Mouse (Mus musculus) adrenal gland, postnatal 36 days (tissue): Measurements from ENCODE around the gene Ptpn6. TPM values are rescaled to one million over a fixed set of nuclear protein-coding genes. Genes with fewer than 3 reads are reported as not detected.

Experiments
- microRNA-seq: library from miRNA; unstranded; fragments of <30 nt; microRNA quantifications from one replicate; pipeline ENCODE4 v1.2.0, GENCODE M21; 2021
- total RNA-seq, 2 experiments: library from RNA; stranded (reverse); gene quantifications; 2 replicates each; pipeline ENCODE4 v1.2.3; 2021

Gene Ptpn6
- total RNA-seq, 2 experiments from 2014 or later: 5.5 to 9.6 TPM

Small RNA genes within 50 kb of the gene (microRNA-seq; reads per million reads assigned to microRNA genes)
- 3.7 reads per million, percentile 10 among the genes with 10 or more reads in this experiment for gene Mir141
- 35.1 reads per million, percentile 40 among the genes with 10 or more reads in this experiment for gene Mir200c

Other genes with a start within 250 kb of the Ptpn6 start
- gene C1rl, start 245.6 kb downstream of the Ptpn6 start, total RNA-seq: 10 to 100 TPM; 11.8 to 15.5 TPM
- gene C1ra, start 226.3 kb downstream of the Ptpn6 start, total RNA-seq: 10 to 100 TPM; 38.7 to 52.4 TPM
- gene C1s1, start 196.4 kb downstream of the Ptpn6 start, total RNA-seq: 10 to 100 TPM; 46.2 to 61.5 TPM
- 1 to 10 TPM; 5.8 to 7.8 TPM for gene C1rb, start 168.4 kb downstream of the Ptpn6 start, total RNA-seq
- gene C1s2, start 102.6 kb downstream of the Ptpn6 start, total RNA-seq: 1 to 10 TPM; 2.4 to 2.6 TPM
- gene Lpcat3, start 75.7 kb downstream of the Ptpn6 start, total RNA-seq: 100 to 1,000 TPM in 1 of 2 experiments, 10 to 100 TPM in 1; 77.0 to 113 TPM
- 10 to 100 TPM; 87.2 to 88.2 TPM for gene Emg1, start 26.5 kb downstream of the Ptpn6 start, total RNA-seq
- gene Phb2, start 26.4 kb downstream of the Ptpn6 start, total RNA-seq: 100 to 1,000 TPM; 308 to 325 TPM
- 100 to 1,000 TPM; 331 to 397 TPM for gene Grcc10, start 2.7 kb upstream of the Ptpn6 start, total RNA-seq
- under 1 TPM in 1 of 2 experiments, not detected in 1; 0.56 TPM for gene Gm45234, start 17.3 kb upstream of the Ptpn6 start, total RNA-seq
- 10 to 100 TPM; 77.4 to 78.1 TPM for gene Atn1, start 17.8 kb upstream of the Ptpn6 start, total RNA-seq
- gene Eno2, start 31.0 kb upstream of the Ptpn6 start, total RNA-seq: 10 to 100 TPM; 12.4 to 32.6 TPM
- under 1 TPM in 1 of 2 experiments, not detected in 1; 0.43 TPM for gene Lrrc23, start 41.0 kb upstream of the Ptpn6 start, total RNA-seq
- gene Spsb2, start 69.9 kb upstream of the Ptpn6 start, total RNA-seq: 10 to 100 TPM; 16.9 to 25.4 TPM
- 100 to 1,000 TPM; 406 to 411 TPM for gene Tpi1, start 75.6 kb upstream of the Ptpn6 start, total RNA-seq
- gene Usp5, start 90.8 kb upstream of the Ptpn6 start, total RNA-seq: 100 to 1,000 TPM; 120 to 126 TPM
- 1 to 10 TPM; 5.9 to 9.2 TPM for gene Cdca3, start 90.8 kb upstream of the Ptpn6 start, total RNA-seq
- 1 to 10 TPM; 6.2 to 8.1 TPM for gene Gnb3, start 101.6 kb upstream of the Ptpn6 start, total RNA-seq
- gene P3h3, start 119.0 kb upstream of the Ptpn6 start, total RNA-seq: 10 to 100 TPM; 21.7 to 24.5 TPM
- gene Gpr162, start 125.3 kb upstream of the Ptpn6 start, total RNA-seq: 1 to 10 TPM in 1 of 2 experiments, under 1 TPM in 1; 0.89 to 1.2 TPM
- gene Cd4, start 149.5 kb upstream of the Ptpn6 start, total RNA-seq: under 1 TPM; 0.30 to 0.50 TPM
- 1 to 10 TPM; 1.0 to 1.3 TPM for gene Lag3, start 173.0 kb upstream of the Ptpn6 start, total RNA-seq
- gene Ptms, start 181.4 kb upstream of the Ptpn6 start, total RNA-seq: 100 to 1,000 TPM; 753 to 830 TPM
- 100 to 1,000 TPM; 284 to 296 TPM for gene Mlf2, start 192.7 kb upstream of the Ptpn6 start, total RNA-seq
- gene Cops7a, start 226.8 kb upstream of the Ptpn6 start, total RNA-seq: 100 to 1,000 TPM; 121 to 176 TPM